Mouse (Mus musculus): ENCODE measurements at regions not wholly inside any gene's neighbourhood (a gene's known extent, or its start where the extent isn't known, plus 50 kb on each side); places are given as distances from the start of the nearest gene placed in this dataset.

DNA sequence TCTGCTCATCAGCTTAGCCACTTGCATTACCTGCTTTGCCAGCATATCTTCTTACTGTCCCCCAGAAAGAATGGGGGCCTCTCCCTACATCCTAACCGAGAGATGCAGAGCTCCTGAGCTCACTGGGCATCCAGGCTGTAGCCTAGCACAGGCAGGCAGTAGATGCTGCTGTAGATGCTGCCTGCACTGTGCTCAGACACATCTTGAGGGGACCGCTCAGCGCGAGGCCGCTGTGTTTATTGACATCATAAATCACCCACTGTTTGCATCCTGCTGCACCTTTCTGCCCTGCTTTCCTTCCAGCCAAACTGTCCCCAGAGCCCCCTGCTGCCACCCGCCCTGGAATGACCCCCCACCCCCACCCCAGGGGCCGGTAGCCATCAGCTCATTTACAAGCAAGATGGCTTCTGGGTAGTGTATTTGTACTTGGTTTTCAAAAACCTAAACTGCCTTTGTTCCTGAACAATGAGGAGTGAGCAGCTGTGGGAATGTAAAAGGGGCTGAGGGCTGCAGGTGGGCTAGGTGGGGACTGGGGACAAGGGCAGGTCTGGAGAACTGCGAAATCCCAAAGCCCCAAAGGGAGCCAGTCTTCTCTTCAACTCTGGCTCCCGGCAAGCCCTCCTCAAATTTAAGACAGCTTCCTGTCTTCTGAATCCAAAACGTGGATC is 233.2 kb downstream of the Bcor start:
- Histone ChIP-seq H3K9me3 (replicated peaks) (no peaks in the 10 kb centered on the region), H3K27ac (replicated peaks) (no peak overlapping the region), H3K4me3 (replicated peaks) (no peak overlapping the region), H3K4me1 (peaks cover 14% of the 10 kb centered on the region; the same call in 1 of the 2 replicates), H3K9ac (no peak overlapping the region), H3K4me2 (replicated peaks) (no peak overlapping the region), H3K36me3 (no peaks in the 10 kb centered on the region), H3K27me3 (no peaks in the 10 kb centered on the region; the same call in 1 of the 2 replicates)
- WGBS: 57% methylated on average over 10 of the region's 10 CpGs
- ATAC-seq (ENCODE audit: insufficient number of reproducible peaks, low FRiP score, low TSS enrichment, low read depth): no peak

DNA sequence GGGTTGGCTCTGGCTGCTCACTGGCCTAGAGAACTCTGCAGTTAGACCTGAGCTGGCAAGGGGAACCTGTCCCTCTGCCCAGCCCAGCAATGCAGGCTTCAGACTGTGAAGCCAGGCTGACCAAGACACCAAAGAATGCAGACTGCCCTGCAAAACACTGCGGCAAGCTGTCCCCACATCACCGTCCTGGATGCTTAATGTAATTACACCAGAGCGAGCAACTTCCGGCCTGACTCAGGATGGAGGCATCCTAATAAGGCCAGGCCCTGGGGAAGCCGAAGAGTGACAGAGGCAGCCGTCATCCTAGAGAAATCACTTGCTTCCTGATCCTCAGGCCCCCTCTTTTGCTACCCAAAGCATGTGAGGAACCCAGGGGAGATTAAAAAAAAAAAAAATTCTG is 230.7 kb downstream of the Bcor start:
- Histone ChIP-seq H3K27me3 (peaks cover 3% of the 10 kb centered on the region; the same call in 1 of the 2 replicates), H3K4me3 (replicated peaks) (no peak overlapping the region), H3K4me2 (replicated peaks) (no peak overlapping the region), H3K9ac (no peak overlapping the region), H3K27ac (replicated peaks) (no peak overlapping the region), H3K4me1 (peaks cover 14% of the 10 kb centered on the region; the same call in 1 of the 2 replicates), H3K36me3 (no peaks in the 10 kb centered on the region), H3K9me3 (replicated peaks) (no peaks in the 10 kb centered on the region)
- ATAC-seq (ENCODE audit: insufficient number of reproducible peaks, low FRiP score, low TSS enrichment, low read depth): no peak
- WGBS: 38% methylated on average over 6 of the region's 6 CpGs

DNA sequence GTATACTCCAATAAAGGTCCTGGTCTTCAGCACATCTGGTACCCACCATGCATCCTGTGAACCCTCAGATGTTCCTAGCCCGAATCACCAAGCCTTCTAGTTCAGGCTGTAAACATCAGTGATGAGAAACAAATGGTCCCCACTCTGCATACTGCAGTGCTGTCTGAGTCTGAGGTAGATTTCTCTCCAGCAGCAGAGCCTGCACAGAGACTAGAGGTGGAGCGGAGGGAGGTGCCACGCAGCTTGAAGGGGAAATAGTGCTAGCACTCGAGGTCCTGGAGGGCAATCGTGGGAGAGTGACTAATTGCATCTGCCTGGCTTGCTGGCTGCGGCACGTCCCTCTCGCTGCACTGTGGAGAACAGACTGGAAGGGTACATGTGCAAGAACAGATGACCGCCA is 228.7 kb downstream of the Bcor start:
- Histone ChIP-seq H3K9ac (no peak overlapping the region), H3K9me3 (replicated peaks) (no peaks in the 10 kb centered on the region), H3K4me3 (replicated peaks) (no peak overlapping the region), H3K4me2 (replicated peaks) (no peak overlapping the region), H3K27me3 (peaks cover 3% of the 10 kb centered on the region), H3K36me3 (no peaks in the 10 kb centered on the region), H3K27ac (replicated peaks) (no peak overlapping the region), H3K4me1 (peaks cover 16% of the 10 kb centered on the region; the same call in 1 of the 2 replicates)
- 25% methylated on average over 9 of the region's 9 CpGs for WGBS
- ATAC-seq (ENCODE audit: insufficient number of reproducible peaks, low FRiP score, low TSS enrichment, low read depth): no peak; the same call in 1 of the 2 replicates

DNA sequence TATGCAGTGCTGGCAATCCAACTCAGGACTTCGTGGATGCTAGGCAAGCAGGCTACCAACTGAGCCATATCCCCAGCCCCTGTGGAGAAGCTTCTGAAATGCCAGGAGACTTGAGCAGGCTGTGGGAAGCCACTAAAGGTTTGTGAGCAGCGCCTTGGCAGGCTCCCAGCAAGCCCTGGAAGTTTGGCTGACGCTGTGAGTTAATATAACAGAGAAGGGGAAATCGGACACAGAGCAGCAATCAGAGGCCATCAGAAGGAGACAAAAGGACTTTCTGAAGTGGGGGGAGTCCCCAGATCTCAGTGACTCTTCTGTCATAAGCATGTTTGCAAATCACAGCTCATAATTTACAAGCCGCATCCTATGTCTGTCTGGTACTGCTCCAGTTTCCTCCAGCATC is 224.8 kb downstream of the Bcor start:
- Histone ChIP-seq H3K4me3 (replicated peaks) (no peak overlapping the region), H3K36me3 (no peaks in the 10 kb centered on the region), H3K9me3 (replicated peaks) (no peaks in the 10 kb centered on the region), H3K9ac (no peak overlapping the region), H3K4me2 (replicated peaks) (no peak overlapping the region), H3K4me1 (0 out of 2 replicates have a peak, but pooled peaks cover 7% of the 10 kb centered on the region), H3K27me3 (peaks cover 3% of the 10 kb centered on the region), H3K27ac (replicated peaks) (no peak overlapping the region)
- ATAC-seq (ENCODE audit: insufficient number of reproducible peaks, low FRiP score, low TSS enrichment, low read depth): no peak
- WGBS: 43% methylated on average over 5 of the region's 5 CpGs

DNA sequence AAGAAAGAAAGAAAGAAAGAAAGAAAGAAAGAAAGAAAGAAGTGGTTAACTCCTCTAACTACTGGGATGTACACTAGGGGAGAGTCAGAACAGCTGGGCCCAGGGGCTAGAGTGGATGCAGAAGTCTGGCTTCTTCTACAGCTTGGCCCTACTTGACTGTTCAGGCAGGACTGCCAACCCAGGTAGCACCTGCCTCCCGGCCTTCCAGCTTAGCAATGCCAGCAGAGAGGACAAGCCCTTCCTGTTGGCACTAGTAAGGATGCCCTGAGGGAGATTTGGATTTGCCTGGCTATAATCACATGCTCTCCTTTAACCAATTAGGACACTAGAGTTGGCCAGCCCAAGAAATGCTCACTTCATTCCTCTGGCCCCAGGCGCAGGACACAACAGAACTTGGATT is 219.9 kb downstream of the Bcor start:
- Histone ChIP-seq H3K4me3 (replicated peaks) (no peak overlapping the region), H3K4me2 (replicated peaks) (no peak overlapping the region), H3K4me1 (0 out of 2 replicates have a peak, but pooled peaks cover 4% of the 10 kb centered on the region), H3K27me3 (no peaks in the 10 kb centered on the region; the same call in 1 of the 2 replicates), H3K9ac (no peak overlapping the region), H3K36me3 (no peaks in the 10 kb centered on the region), H3K27ac (replicated peaks) (no peak overlapping the region), H3K9me3 (replicated peaks) (no peaks in the 10 kb centered on the region)
- ATAC-seq (ENCODE audit: insufficient number of reproducible peaks, low FRiP score, low TSS enrichment, low read depth): no peak
- 67% methylated on average over 2 of the region's 2 CpGs for WGBS

DNA sequence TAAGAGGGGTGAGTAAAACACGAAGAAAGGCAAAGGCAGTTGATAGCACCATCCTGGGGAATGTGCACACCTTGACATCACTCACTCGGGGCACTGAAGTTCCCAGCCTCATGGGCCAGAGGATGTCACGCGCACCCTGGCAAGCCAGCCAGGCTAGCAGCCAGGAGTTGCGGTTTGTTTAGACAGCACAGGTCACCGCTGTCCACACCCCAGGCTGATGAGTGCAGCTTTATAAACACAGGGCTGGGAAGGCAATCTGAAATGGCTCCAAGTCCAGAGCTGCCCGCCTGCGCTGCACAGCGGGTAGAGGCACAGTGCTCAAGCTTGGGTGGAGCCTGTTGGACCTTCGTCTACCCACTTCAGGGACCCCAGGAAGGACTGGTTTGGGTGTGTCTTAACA is 216.8 kb downstream of the Bcor start:
- Histone ChIP-seq H3K27me3 (no peaks in the 10 kb centered on the region), H3K27ac (replicated peaks) (no peak overlapping the region), H3K4me3 (replicated peaks) (no peak overlapping the region), H3K9ac (no peak overlapping the region), H3K36me3 (no peaks in the 10 kb centered on the region), H3K4me1 (0 out of 2 replicates have a peak, but pooled peaks cover 4% of the 10 kb centered on the region), H3K9me3 (replicated peaks) (no peaks in the 10 kb centered on the region), H3K4me2 (replicated peaks) (no peak overlapping the region)
- no peak for ATAC-seq (ENCODE audit: insufficient number of reproducible peaks, low FRiP score, low TSS enrichment, low read depth)
- 57% methylated on average over 10 of the region's 10 CpGs for WGBS

DNA sequence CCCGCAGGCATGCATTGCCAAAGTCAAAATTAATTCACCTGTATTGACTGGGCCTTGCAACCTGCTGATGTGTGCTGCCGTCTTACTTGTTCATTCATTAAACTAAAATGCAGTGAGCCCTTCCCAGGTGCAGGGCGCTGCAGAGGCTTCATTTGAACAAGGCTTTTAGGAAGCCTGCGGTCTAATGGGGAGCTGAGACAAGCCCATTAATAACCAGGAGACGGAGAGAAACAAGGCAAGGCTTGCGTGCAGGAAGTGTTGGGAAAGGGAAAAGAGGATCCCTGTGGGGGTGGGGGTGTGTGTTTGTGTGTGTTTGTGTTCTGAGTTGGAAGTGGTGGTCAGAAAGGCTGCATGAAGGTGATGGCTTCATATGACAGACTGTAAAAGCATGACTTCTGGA is 215.6 kb downstream of the Bcor start:
- Histone ChIP-seq H3K9me3 (replicated peaks) (no peaks in the 10 kb centered on the region), H3K36me3 (no peaks in the 10 kb centered on the region), H3K27me3 (no peaks in the 10 kb centered on the region), H3K4me2 (replicated peaks) (no peak overlapping the region), H3K9ac (no peak overlapping the region), H3K27ac (replicated peaks) (no peak overlapping the region), H3K4me3 (replicated peaks) (no peak overlapping the region), H3K4me1 (0 out of 2 replicates have a peak, but pooled peaks cover 4% of the 10 kb centered on the region)
- no peak for ATAC-seq (ENCODE audit: insufficient number of reproducible peaks, low FRiP score, low TSS enrichment, low read depth)
- 48% methylated on average over 6 of the region's 6 CpGs for WGBS

DNA sequence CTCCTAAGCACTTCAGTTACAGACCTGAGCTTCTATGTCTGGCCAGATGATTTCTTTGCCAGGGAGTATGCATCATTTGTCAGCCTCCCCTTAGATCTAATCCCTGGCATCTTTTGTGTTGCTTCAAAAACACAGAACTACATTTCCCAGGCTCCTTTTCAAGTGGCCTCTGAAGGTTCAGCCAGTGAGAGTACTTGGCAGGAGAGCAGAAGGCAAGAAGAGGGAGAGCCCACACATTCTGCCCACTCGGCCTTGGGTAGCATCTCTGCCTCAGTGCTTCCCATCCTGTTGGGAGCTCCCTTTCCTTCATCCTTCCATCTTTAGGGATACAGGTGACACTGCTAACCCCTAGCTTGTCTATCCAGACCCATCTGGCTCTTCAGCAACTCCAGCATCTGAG is 214.9 kb downstream of the Bcor start:
- no peak overlapping the region for H3K4me2 ChIP-seq (replicated peaks)

DNA sequence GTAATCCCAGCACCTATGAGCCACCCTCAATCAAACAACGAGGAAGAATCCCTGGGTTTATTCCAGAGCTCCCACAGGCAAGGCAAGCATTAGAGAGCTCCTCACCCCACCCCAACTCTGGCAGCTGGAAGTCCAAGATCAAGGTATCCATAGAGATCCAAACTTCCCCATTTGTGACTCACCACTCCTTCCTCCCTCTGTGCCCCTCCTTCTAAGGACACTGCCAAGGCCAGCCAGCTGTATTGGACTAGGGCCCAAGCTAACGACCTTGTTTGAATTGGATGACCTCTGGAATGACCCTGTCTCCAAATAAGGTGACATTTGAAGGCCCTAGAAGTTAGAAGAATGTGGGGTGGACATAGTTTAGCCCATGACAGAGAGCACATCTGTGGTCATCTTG is 208.0 kb downstream of the Bcor start:
- Histone ChIP-seq H3K27ac (replicated peaks) (no peak overlapping the region), H3K36me3 (no peaks in the 10 kb centered on the region), H3K4me2 (replicated peaks) (no peak overlapping the region), H3K4me3 (replicated peaks) (no peak overlapping the region), H3K9ac (no peak overlapping the region), H3K27me3 (no peaks in the 10 kb centered on the region), H3K9me3 (replicated peaks) (no peaks in the 10 kb centered on the region), H3K4me1 (no peaks in the 10 kb centered on the region)
- 54% methylated on average over 2 of the region's 2 CpGs for WGBS
- ATAC-seq (ENCODE audit: insufficient number of reproducible peaks, low FRiP score, low TSS enrichment, low read depth): no peak

More for the DNA sequence above, 214.9 kb downstream of the Bcor start:
- H3K4me1 ChIP-seq: 0 out of 2 replicates have a peak, but pooled peaks cover 4% of the 10 kb centered on the region
- H3K36me3 ChIP-seq: no peaks in the 10 kb centered on the region
- no peak for ATAC-seq (ENCODE audit: insufficient number of reproducible peaks, low FRiP score, low TSS enrichment, low read depth)
- H3K9me3 ChIP-seq (replicated peaks): no peaks in the 10 kb centered on the region
- WGBS: 21% methylated on average over 1 of the region's 1 CpGs
- no peak overlapping the region for H3K9ac ChIP-seq
- H3K27ac ChIP-seq (replicated peaks): no peak overlapping the region
- H3K27me3 ChIP-seq: no peaks in the 10 kb centered on the region
- H3K4me3 ChIP-seq (replicated peaks): no peak overlapping the region

DNA sequence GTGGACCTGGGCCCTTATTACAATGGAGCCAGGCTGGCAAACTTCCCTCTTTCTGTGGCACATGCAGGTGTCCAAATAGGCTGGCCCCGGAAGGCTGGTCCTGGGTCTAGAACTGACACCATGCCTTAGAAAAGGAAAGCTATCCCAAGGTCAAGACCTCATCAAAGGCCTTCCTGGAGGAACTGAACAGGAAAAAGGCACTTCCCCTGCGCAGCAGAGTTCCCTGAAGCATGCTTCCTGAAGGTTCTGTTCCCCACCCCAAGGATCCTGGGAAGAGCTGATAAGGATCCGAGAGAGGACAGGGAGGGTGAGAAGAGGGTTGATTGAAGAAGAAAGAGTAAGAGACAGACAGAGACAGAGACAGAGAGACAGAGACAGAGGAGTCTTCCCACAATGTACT is 204.0 kb downstream of the Bcor start:
- Histone ChIP-seq H3K4me3 (replicated peaks) (no peak overlapping the region), H3K27ac (replicated peaks) (no peak overlapping the region), H3K36me3 (no peaks in the 10 kb centered on the region), H3K27me3 (no peaks in the 10 kb centered on the region), H3K4me2 (replicated peaks) (no peak overlapping the region), H3K9me3 (replicated peaks) (no peaks in the 10 kb centered on the region), H3K9ac (no peak overlapping the region), H3K4me1 (no peaks in the 10 kb centered on the region)
- WGBS: 69% methylated on average over 3 of the region's 3 CpGs
- no peak for ATAC-seq (ENCODE audit: insufficient number of reproducible peaks, low FRiP score, low TSS enrichment, low read depth)

DNA sequence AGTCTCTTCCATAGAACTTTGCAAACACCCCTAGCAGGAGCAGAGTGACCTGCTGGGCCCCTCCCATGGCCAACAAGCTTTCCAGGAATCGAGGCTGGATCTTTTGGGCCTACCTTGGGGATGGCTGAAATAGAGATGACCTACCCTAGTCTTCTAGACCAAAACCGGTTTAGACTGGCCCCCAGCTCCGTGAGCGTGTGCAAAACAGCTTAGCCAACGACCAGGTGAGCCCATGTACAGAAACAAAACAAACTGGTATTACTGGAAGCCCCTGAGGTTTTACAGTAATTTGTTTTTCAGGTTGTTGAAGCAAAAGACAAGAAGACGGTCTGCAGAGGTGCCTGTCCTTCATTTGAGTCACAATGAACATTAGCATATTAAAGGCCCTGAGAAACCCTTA is 203.1 kb downstream of the Bcor start:
- WGBS: 36% methylated on average over 6 of the region's 6 CpGs
- H3K36me3 ChIP-seq: no peaks in the 10 kb centered on the region

More for the DNA sequence above, 203.1 kb downstream of the Bcor start:
- no peak overlapping the region for H3K4me3 ChIP-seq (replicated peaks)
- no peak for ATAC-seq (ENCODE audit: insufficient number of reproducible peaks, low FRiP score, low TSS enrichment, low read depth)
- no peak overlapping the region for H3K4me2 ChIP-seq (replicated peaks)
- peaks cover 5% of the 10 kb centered on the region; the same call in 1 of the 2 replicates for H3K27me3 ChIP-seq
- H3K27ac ChIP-seq (replicated peaks): 0 out of 2 replicates have a peak overlapping the region, but pooled peaks have one; percentile 28
- H3K4me1 ChIP-seq: no peaks in the 10 kb centered on the region
- no peaks in the 10 kb centered on the region for H3K9me3 ChIP-seq (replicated peaks)
- no peak overlapping the region for H3K9ac ChIP-seq
